Mouse (Mus musculus): ENCODE results near the gene Mrnip. TPM values are rescaled to one million over a fixed set of nuclear protein-coding genes. Genes with fewer than 3 reads are reported as not detected.

Gene Mrnip
- polyA plus RNA-seq, 1 experiment = 30.4 TPM

- Histone ChIP-seq H3K36me3 (ENCODE audit: control insufficient read depth, insufficient read depth, low read length) (no peaks in the 10 kb centered on the region; the same call in 1 of the 2 replicates), H3K4me1 (ENCODE audit: control insufficient read depth, insufficient read depth, low read length) (no peaks in the 10 kb centered on the region; the same call in 1 of the 2 replicates), H3K27ac (ENCODE audit: control insufficient read depth, insufficient read depth, low read depth, low read length) (no peak overlapping the region), H3K27me3 (ENCODE audit: control insufficient read depth, insufficient read depth, low read length) (no peaks in the 10 kb centered on the region), H3K4me3 (ENCODE audit: control insufficient read depth, low read depth, low read length) (no peak overlapping the region)
- TF ChIP-seq POLR2A (IDR thresholded peaks at IDR 0.05; ENCODE audit: control insufficient read depth, low read depth, low read length) (no peak), CTCF (IDR thresholded peaks at IDR 0.05; ENCODE audit: control insufficient read depth, insufficient read depth, insufficient replicate concordance, low read depth, low read length) (no peak)
Observed at GRCm38 (mm10) chr11:50194070-50194469, 19.8 kb downstream of the Mrnip start.

- TF ChIP-seq POLR2A (IDR thresholded peaks at IDR 0.05; ENCODE audit: control insufficient read depth, low read depth, low read length) (no peak), CTCF (IDR thresholded peaks at IDR 0.05; ENCODE audit: control insufficient read depth, insufficient read depth, insufficient replicate concordance, low read depth, low read length) (no peak)
- no peak overlapping the region for H3K4me3 ChIP-seq (ENCODE audit: control insufficient read depth, low read depth, low read length)
- H3K36me3 ChIP-seq (ENCODE audit: control insufficient read depth, insufficient read depth, low read length) = no peaks in the 10 kb centered on the region; the same call in none of the 2 replicates
- H3K27ac ChIP-seq (ENCODE audit: control insufficient read depth, insufficient read depth, low read depth, low read length) = no peak overlapping the region
- no peaks in the 10 kb centered on the region for H3K27me3 ChIP-seq (ENCODE audit: control insufficient read depth, insufficient read depth, low read length)
- no peaks in the 10 kb centered on the region; the same call in 1 of the 2 replicates for H3K4me1 ChIP-seq (ENCODE audit: control insufficient read depth, insufficient read depth, low read length)
Observed at GRCm38 (mm10) chr11:50194793-50195192, 20.5 kb downstream of the Mrnip start.

GRCm38 (mm10) chr11:50197500-50197899, 23.3 kb downstream of the Mrnip start:
- H3K4me3 ChIP-seq (ENCODE audit: control insufficient read depth, low read depth, low read length) = no peak overlapping the region
- TF ChIP-seq POLR2A (IDR thresholded peaks at IDR 0.05; ENCODE audit: control insufficient read depth, low read depth, low read length) (no peak), CTCF (IDR thresholded peaks at IDR 0.05; ENCODE audit: control insufficient read depth, insufficient read depth, insufficient replicate concordance, low read depth, low read length) (no peak)
- no peaks in the 10 kb centered on the region; the same call in 1 of the 2 replicates for H3K4me1 ChIP-seq (ENCODE audit: control insufficient read depth, insufficient read depth, low read length)
- H3K27ac ChIP-seq (ENCODE audit: control insufficient read depth, insufficient read depth, low read depth, low read length) = no peak overlapping the region
- no peaks in the 10 kb centered on the region for H3K27me3 ChIP-seq (ENCODE audit: control insufficient read depth, insufficient read depth, low read length)
- peaks cover 2% of the 10 kb centered on the region for H3K36me3 ChIP-seq (ENCODE audit: control insufficient read depth, insufficient read depth, low read length)

- Histone ChIP-seq H3K4me1 (ENCODE audit: control insufficient read depth, insufficient read depth, low read length) (no peaks in the 10 kb centered on the region; the same call in 1 of the 2 replicates), H3K27ac (ENCODE audit: control insufficient read depth, insufficient read depth, low read depth, low read length) (no peak overlapping the region), H3K36me3 (ENCODE audit: control insufficient read depth, insufficient read depth, low read length) (peaks cover 2% of the 10 kb centered on the region), H3K4me3 (ENCODE audit: control insufficient read depth, low read depth, low read length) (no peak overlapping the region), H3K27me3 (ENCODE audit: control insufficient read depth, insufficient read depth, low read length) (no peaks in the 10 kb centered on the region)
- TF ChIP-seq POLR2A (IDR thresholded peaks at IDR 0.05; ENCODE audit: control insufficient read depth, low read depth, low read length) = no peak
- TF ChIP-seq CTCF (IDR thresholded peaks at IDR 0.05; ENCODE audit: control insufficient read depth, insufficient read depth, insufficient replicate concordance, low read depth, low read length) = no peak
Observed at GRCm38 (mm10) chr11:50198219-50198846, 24.1 kb downstream of the Mrnip start.

GRCm38 (mm10) chr11:50198916-50199315, 24.7 kb downstream of the Mrnip start:
- no peaks in the 10 kb centered on the region for H3K27me3 ChIP-seq (ENCODE audit: control insufficient read depth, insufficient read depth, low read length)
- H3K27ac ChIP-seq (ENCODE audit: control insufficient read depth, insufficient read depth, low read depth, low read length) = no peak overlapping the region
- H3K4me3 ChIP-seq (ENCODE audit: control insufficient read depth, low read depth, low read length) = no peak overlapping the region
- H3K36me3 ChIP-seq (ENCODE audit: control insufficient read depth, insufficient read depth, low read length) = peaks cover 2% of the 10 kb centered on the region
- TF ChIP-seq POLR2A (IDR thresholded peaks at IDR 0.05; ENCODE audit: control insufficient read depth, low read depth, low read length) = no peak
- TF ChIP-seq CTCF (IDR thresholded peaks at IDR 0.05; ENCODE audit: control insufficient read depth, insufficient read depth, insufficient replicate concordance, low read depth, low read length) = no peak
- H3K4me1 ChIP-seq (ENCODE audit: control insufficient read depth, insufficient read depth, low read length) = no peaks in the 10 kb centered on the region; the same call in 1 of the 2 replicates

- Histone ChIP-seq H3K4me3 (ENCODE audit: control insufficient read depth, low read depth, low read length) (no peak overlapping the region), H3K27ac (ENCODE audit: control insufficient read depth, insufficient read depth, low read depth, low read length) (no peak overlapping the region), H3K36me3 (ENCODE audit: control insufficient read depth, insufficient read depth, low read length) (peaks cover 2% of the 10 kb centered on the region), H3K4me1 (ENCODE audit: control insufficient read depth, insufficient read depth, low read length) (no peaks in the 10 kb centered on the region), H3K27me3 (ENCODE audit: control insufficient read depth, insufficient read depth, low read length) (no peaks in the 10 kb centered on the region)
- TF ChIP-seq POLR2A (IDR thresholded peaks at IDR 0.05; ENCODE audit: control insufficient read depth, low read depth, low read length) (no peak), CTCF (IDR thresholded peaks at IDR 0.05; ENCODE audit: control insufficient read depth, insufficient read depth, insufficient replicate concordance, low read depth, low read length) (no peak)
Observed at GRCm38 (mm10) chr11:50200613-50201012, 26.4 kb downstream of the Mrnip start.

- H3K36me3 ChIP-seq (ENCODE audit: control insufficient read depth, insufficient read depth, low read length) = peaks cover 6% of the 10 kb centered on the region
- no peaks in the 10 kb centered on the region for H3K4me1 ChIP-seq (ENCODE audit: control insufficient read depth, insufficient read depth, low read length)
- no peak overlapping the region for H3K4me3 ChIP-seq (ENCODE audit: control insufficient read depth, low read depth, low read length)
- no peaks in the 10 kb centered on the region for H3K27me3 ChIP-seq (ENCODE audit: control insufficient read depth, insufficient read depth, low read length)
- TF ChIP-seq POLR2A (IDR thresholded peaks at IDR 0.05; ENCODE audit: control insufficient read depth, low read depth, low read length) (no peak), CTCF (IDR thresholded peaks at IDR 0.05; ENCODE audit: control insufficient read depth, insufficient read depth, insufficient replicate concordance, low read depth, low read length) (no peak)
- no peak overlapping the region for H3K27ac ChIP-seq (ENCODE audit: control insufficient read depth, insufficient read depth, low read depth, low read length)
Observed at GRCm38 (mm10) chr11:50201590-50201989, 27.3 kb downstream of the Mrnip start.

Data from testis, adult 2 months (tissue).